Mouse (Mus musculus): Measurements from ENCODE around the gene Aplnr.

- no peak for TF ChIP-seq GATA1 (IDR thresholded peaks at IDR 0.05; ENCODE audit: low read length)
- TF ChIP-seq TAL1 (IDR thresholded peaks at IDR 0.05; ENCODE audit: low read length) = no peak
Observed at GRCm38 (mm10) chr2:85136089-85136488, at the start of gene Aplnr.

All from erythroblast, embryonic 14.5 days (primary cell).